Mouse (Mus musculus): ENCODE results near the gene Lce1g.

DNA sequence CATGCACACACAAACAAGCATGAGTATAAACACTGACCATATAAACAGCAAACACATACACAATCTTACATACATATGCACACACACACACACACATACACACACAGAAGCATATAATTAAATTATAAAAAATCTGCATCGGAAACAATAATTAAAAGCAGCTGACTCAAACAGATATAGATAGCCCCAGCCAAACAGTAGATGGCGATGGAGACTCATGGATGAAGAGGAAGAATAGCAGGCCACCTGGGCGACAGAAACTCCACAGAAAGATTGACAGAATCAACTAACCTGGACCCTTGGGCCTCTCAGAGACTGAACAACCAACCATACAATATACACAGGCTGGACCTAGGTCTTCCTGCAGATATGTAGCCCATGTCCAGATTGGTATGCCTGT lies 1.1 kb upstream of the Lce1g start:
- TF ChIP-seq CTCF (conservative IDR thresholded peaks at IDR 0.05 in 1 of 2, IDR thresholded peaks at IDR 0.05 in 1 of 2; ENCODE audit: low read depth in 2 of 2, low read length in 2 of 2) = peak in 1 of 2 experiments; percentile 14; a peak in 1 of 4 replicates
- no peak for TF ChIP-seq MAX (IDR thresholded peaks at IDR 0.05; ENCODE audit: low read length)
- no peak for TF ChIP-seq EP300 (IDR thresholded peaks at IDR 0.05; ENCODE audit: low read length)
- TF ChIP-seq POLR2A (IDR thresholded peaks at IDR 0.05; ENCODE audit: low read depth, low read length) = no peak
- no peak for TF ChIP-seq MYC (IDR thresholded peaks at IDR 0.05; ENCODE audit: low read depth, low read length)
- no peak for TF ChIP-seq MAFK (IDR thresholded peaks at IDR 0.05; ENCODE audit: insufficient replicate concordance, low read length)
- TF ChIP-seq NRF1 (IDR thresholded peaks at IDR 0.05; ENCODE audit: low read depth, low read length) = no peak
- no peak for TF ChIP-seq USF1 (IDR thresholded peaks at IDR 0.05; ENCODE audit: low read depth, low read length)
- TF ChIP-seq ZC3H11A (IDR thresholded peaks at IDR 0.05; ENCODE audit: low read depth, low read length) = no peak
- TF ChIP-seq USF2 (conservative IDR thresholded peaks at IDR 0.05; ENCODE audit: low read depth, low read length) = no peak
- no peak for TF ChIP-seq CHD1 (IDR thresholded peaks at IDR 0.05; ENCODE audit: low read depth, low read length)
- no peak for TF ChIP-seq BHLHE40 (IDR thresholded peaks at IDR 0.05; ENCODE audit: low read depth, low read length)
- no peak for TF ChIP-seq NELFE (IDR thresholded peaks at IDR 0.05; ENCODE audit: low read depth, low read length)

Data from CH12.LX (cell line).